17 mouse cellular contexts compared by ENCODE assay signal in the genomic region with DNA sequence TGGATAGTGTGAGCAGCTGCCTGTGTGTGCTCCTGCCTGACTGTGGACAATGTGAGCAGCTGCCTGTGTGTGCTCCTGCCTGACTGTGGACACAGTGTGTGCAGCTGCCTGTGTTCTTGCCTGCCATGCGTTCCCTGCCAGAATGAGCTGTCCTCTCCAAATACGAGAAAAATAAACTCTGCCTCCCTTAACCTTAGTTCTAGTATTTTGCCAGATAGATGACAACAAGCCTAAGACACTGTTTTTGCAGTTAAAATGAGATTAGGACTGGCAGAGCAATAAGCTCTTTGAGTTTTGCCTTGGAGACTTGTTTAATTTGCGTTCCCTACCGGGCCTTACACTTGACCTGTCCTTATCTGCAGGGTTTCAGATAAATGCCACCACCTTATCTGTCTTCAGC.
"Had no signal": no experiment of that assay in that cellular context is flagged by ENCODE, and none has a peak within 500 bp of the region (broad histone marks: within the 10 kb centered on the region; RNA-seq: fewer than 3 reads in every experiment).

No protein-coding gene starts in this region.

- H3K9me3 ChIP-seq: lung, embryonic 15.5 days; midbrain, embryonic 13.5 days; midbrain, embryonic 15.5 days; neural tube, embryonic 12.5 days; stomach, embryonic 15.5 days had no signal

- H3K36me3 ChIP-seq: lung, embryonic 15.5 days; midbrain, embryonic 13.5 days; midbrain, embryonic 15.5 days; neural tube, embryonic 12.5 days; stomach, embryonic 15.5 days had no signal

- H3K27ac ChIP-seq: lung, embryonic 15.5 days; macrophage; midbrain, embryonic 13.5 days; midbrain, embryonic 15.5 days; neural tube, embryonic 12.5 days; stomach, embryonic 15.5 days; stomach, postnatal 0 days had no signal

- H3K4me3 ChIP-seq: lung, embryonic 15.5 days; midbrain, embryonic 13.5 days; midbrain, embryonic 15.5 days; myocyte; neural tube, embryonic 12.5 days; stomach, embryonic 15.5 days had no signal

- ATAC-seq: lung, postnatal 0 days; midbrain, embryonic 13.5 days; midbrain, embryonic 15.5 days had no signal

- DNase-seq: lung, adult 2 months; lung, postnatal 14 days; lung, postnatal 36 days; right cerebral cortex, postnatal 14 days; thymus, adult 2 months; thymus, postnatal 25 days; thymus, postnatal 4 days had no signal

- H3K27me3 ChIP-seq: lung, embryonic 15.5 days; midbrain, embryonic 15.5 days; neural tube, embryonic 12.5 days; stomach, embryonic 15.5 days had no signal

- H3K9ac ChIP-seq: lung, embryonic 15.5 days; midbrain, embryonic 13.5 days; midbrain, embryonic 15.5 days; neural tube, embryonic 12.5 days; stomach, embryonic 15.5 days had no signal

- H3K4me2 ChIP-seq: lung, embryonic 15.5 days; midbrain, embryonic 11.5 days; midbrain, embryonic 13.5 days; midbrain, embryonic 15.5 days; neural tube, embryonic 12.5 days; stomach, embryonic 15.5 days had no signal
